Mouse (Mus musculus) heart, embryonic 12.5 days (tissue): ENCODE measurements around the gene Aox2. TPM values are rescaled to one million over a fixed set of nuclear protein-coding genes. Genes with fewer than 3 reads are reported as not detected.

Experiments used
- ATAC-seq: fragments of 200-750 bp; cut with Nextera tagmentation; 2 replicates; pipeline ENCODE4 v1.8.0; 2017; ENCODE audit warnings: moderate TSS enrichment, moderate library complexity; ENCODE audit not compliant: insufficient number of reproducible peaks, low FRiP score
- H3K27ac ChIP-seq: fragments of 300-500 bp; sonication (generic); 2 replicates; pipeline ENCODE4 v1.5.1; 2016; ENCODE audit warnings: mild to moderate bottlenecking, moderate library complexity; ENCODE audit not compliant: poor library complexity, severe bottlenecking
- H3K27me3 ChIP-seq: fragments of 300-500 bp; sonication (generic); replicated peaks from 2 replicates; pipeline ENCODE4 v1.6.1; 2016; ENCODE audit warnings: mild to moderate bottlenecking, moderate library complexity
- H3K36me3 ChIP-seq: fragments of 300-500 bp; sonication (generic); 2 replicates; pipeline ENCODE4 v1.6.1; 2016; ENCODE audit warnings: mild to moderate bottlenecking, moderate library complexity
- H3K4me1 ChIP-seq: fragments of 300-500 bp; sonication (generic); replicated peaks from 2 replicates; pipeline ENCODE4 v1.6.1; 2016; ENCODE audit warnings: mild to moderate bottlenecking
- H3K4me2 ChIP-seq: fragments of 300-500 bp; sonication (generic); 2 replicates; pipeline ENCODE4 v1.6.1; 2016; ENCODE audit warnings: mild to moderate bottlenecking, moderate library complexity
- H3K4me3 ChIP-seq: fragments of 300-500 bp; sonication (generic); 2 replicates; pipeline ENCODE4 v1.5.1; 2016; ENCODE audit warnings: mild to moderate bottlenecking
- H3K9ac ChIP-seq: fragments of 300-500 bp; sonication (generic); 2 replicates; pipeline ENCODE4 v1.6.1; 2016; ENCODE audit warnings: mild to moderate bottlenecking, moderate library complexity
- H3K9me3 ChIP-seq: fragments of 300-500 bp; sonication (generic); replicated peaks from 2 replicates; pipeline ENCODE4 v1.6.1; 2016; ENCODE audit warnings: mild to moderate bottlenecking, moderate library complexity
- WGBS: fragments of 180-500 bp; shearing (Covaris S2); methylation state at CpG from one replicate; pipeline ENCODE4 v1.1.7; 2016; 5-methylcytosine and 5-hydroxymethylcytosine counted together
- polyA plus RNA-seq: library from polyadenylated mRNA; unstranded; fragments of >200 nt; fragmentation: Nextera tagmentation; extraction: Ambion mirVana; gene quantifications from 2 replicates; pipeline ENCODE4 v1.2.1, GENCODE M21; 2016

Aox2 gene
- polyA plus RNA-seq, 1 experiment from 2014 or later, result not detected

- Histone ChIP-seq H3K36me3 (0 out of 2 replicates have a peak, but pooled peaks cover 4% of the 10 kb centered on the region), H3K27me3 (no peaks in the 10 kb centered on the region), H3K9ac (no peak overlapping the region), H3K9me3 (no peaks in the 10 kb centered on the region), H3K4me3 (no peak overlapping the region), H3K4me2 (no peak overlapping the region), H3K27ac (no peak overlapping the region), H3K4me1 (no peaks in the 10 kb centered on the region)
- no peak for ATAC-seq
- WGBS, result 73% methylated on average over 5 of the region's 5 CpGs
Observed at GRCm38 (mm10) chr1:58382586-58383281, 104.6 kb downstream of the Aox2 start.

GRCm38 (mm10) chr1:58391421-58392267, 113.5 kb downstream of the Aox2 start:
- 0 out of 2 replicates have a peak, but pooled peaks cover 2% of the 10 kb centered on the region for H3K9me3 ChIP-seq
- H3K27me3 ChIP-seq, result no peaks in the 10 kb centered on the region
- H3K27ac ChIP-seq, result peak overlapping the region; percentile 99
- H3K36me3 ChIP-seq, result peaks cover 24% of the 10 kb centered on the region
- H3K4me1 ChIP-seq, result peaks cover 11% of the 10 kb centered on the region
- peak overlapping the region; percentile 99 for H3K4me3 ChIP-seq
- 44% methylated on average over 19 of the region's 19 CpGs for WGBS
- ATAC-seq, result no peak
- peak overlapping the region; percentile 82 for H3K4me2 ChIP-seq
- H3K9ac ChIP-seq, result peak overlapping the region; percentile 98

GRCm38 (mm10) chr1:58392268-58392651, 114.1 kb downstream of the Aox2 start:
- 0 out of 2 replicates have a peak, but pooled peaks have one; percentile 2 for ATAC-seq
- Histone ChIP-seq H3K27ac (peak overlapping the region; percentile 99), H3K9me3 (0 out of 2 replicates have a peak, but pooled peaks cover 2% of the 10 kb centered on the region), H3K4me1 (peaks cover 11% of the 10 kb centered on the region), H3K9ac (peak overlapping the region; percentile 98), H3K4me2 (peak overlapping the region; percentile 82), H3K36me3 (peaks cover 26% of the 10 kb centered on the region), H3K27me3 (no peaks in the 10 kb centered on the region), H3K4me3 (peak overlapping the region; percentile 99)
- WGBS, result 0% methylated on average over 16 of the region's 16 CpGs

GRCm38 (mm10) chr1:58392652-58393283, 114.6 kb downstream of the Aox2 start, which contains the start of gene Bzw1:
Gene Bzw1, plus strand, starts transcription at chr1:58392898.
- WGBS, result under 1% methylated on average over 61 of the region's 61 CpGs
- no peaks in the 10 kb centered on the region for H3K27me3 ChIP-seq

GRCm38 (mm10) chr1:58393284-58394195, 115.4 kb downstream of the Aox2 start:
- peak; percentile 59 for ATAC-seq
- Histone ChIP-seq H3K27me3 (no peaks in the 10 kb centered on the region), H3K9me3 (0 out of 2 replicates have a peak, but pooled peaks cover 2% of the 10 kb centered on the region), H3K4me2 (peak overlapping the region; percentile 82), H3K36me3 (peaks cover 38% of the 10 kb centered on the region), H3K27ac (peak overlapping the region; percentile 99), H3K4me1 (peaks cover 11% of the 10 kb centered on the region), H3K4me3 (peak overlapping the region; percentile 99), H3K9ac (peak overlapping the region; percentile 98)
- under 1% methylated on average over 89 of the region's 90 CpGs for WGBS

More at GRCm38 (mm10) chr1:58392652-58393283, 114.6 kb downstream of the Aox2 start, which contains the start of gene Bzw1:
- H3K4me2 ChIP-seq, result peak within 1 kb of the TSS; percentile 82
- peak; percentile 97 for ATAC-seq
- peaks cover 30% of the 10 kb centered on the region for H3K36me3 ChIP-seq
- H3K4me3 ChIP-seq, result peak within 1 kb of the TSS; percentile 99
- peak within 1 kb of the TSS; percentile 98 for H3K9ac ChIP-seq
- peaks cover 11% of the 10 kb centered on the region for H3K4me1 ChIP-seq
- H3K27ac ChIP-seq, result peak within 1 kb of the TSS; percentile 99
- H3K9me3 ChIP-seq, result 0 out of 2 replicates have a peak, but pooled peaks cover 2% of the 10 kb centered on the region

- peaks cover 11% of the 10 kb centered on the region for H3K4me1 ChIP-seq
- H3K36me3 ChIP-seq, result peaks cover 51% of the 10 kb centered on the region
- 0 out of 2 replicates have a peak, but pooled peaks cover 2% of the 10 kb centered on the region for H3K9me3 ChIP-seq
- H3K4me2 ChIP-seq, result no peak overlapping the region
- WGBS, result 93% methylated on average over 3 of the region's 3 CpGs
- no peak overlapping the region for H3K27ac ChIP-seq
- no peaks in the 10 kb centered on the region for H3K27me3 ChIP-seq
- H3K4me3 ChIP-seq, result no peak overlapping the region
- H3K9ac ChIP-seq, result no peak overlapping the region
- ATAC-seq, result no peak
Observed at GRCm38 (mm10) chr1:58395341-58395740, 117.2 kb downstream of the Aox2 start.

- no peak for ATAC-seq
- 0 out of 2 replicates have a peak, but pooled peaks cover 2% of the 10 kb centered on the region for H3K9me3 ChIP-seq
- no peak overlapping the region for H3K27ac ChIP-seq
- H3K4me1 ChIP-seq, result peaks cover 10% of the 10 kb centered on the region
- H3K27me3 ChIP-seq, result no peaks in the 10 kb centered on the region
- H3K4me2 ChIP-seq, result no peak overlapping the region
- H3K4me3 ChIP-seq, result no peak overlapping the region
- WGBS, result 90% methylated on average over 1 of the region's 1 CpGs
- H3K9ac ChIP-seq, result no peak overlapping the region
- peaks cover 59% of the 10 kb centered on the region for H3K36me3 ChIP-seq
Observed at GRCm38 (mm10) chr1:58396179-58396578, 118.1 kb downstream of the Aox2 start.

- H3K4me2 ChIP-seq, result no peak overlapping the region
- H3K4me3 ChIP-seq, result no peak overlapping the region
- ATAC-seq, result no peak
- peaks cover 2% of the 10 kb centered on the region; the same call in 1 of the 2 replicates for H3K4me1 ChIP-seq
- H3K27me3 ChIP-seq, result no peaks in the 10 kb centered on the region
- peaks cover 73% of the 10 kb centered on the region for H3K36me3 ChIP-seq
- WGBS, result 88% methylated on average over 6 of the region's 6 CpGs
- H3K9ac ChIP-seq, result no peak overlapping the region
- no peak overlapping the region for H3K27ac ChIP-seq
- 0 out of 2 replicates have a peak, but pooled peaks cover 2% of the 10 kb centered on the region for H3K9me3 ChIP-seq
Observed at GRCm38 (mm10) chr1:58397731-58398130, 119.6 kb downstream of the Aox2 start.

GRCm38 (mm10) chr1:58401396-58401795, 123.3 kb downstream of the Aox2 start:
- no peak for ATAC-seq
- Histone ChIP-seq H3K36me3 (peaks cover 79% of the 10 kb centered on the region), H3K9ac (no peak overlapping the region), H3K27me3 (no peaks in the 10 kb centered on the region), H3K27ac (no peak overlapping the region), H3K4me1 (no peaks in the 10 kb centered on the region), H3K9me3 (no peaks in the 10 kb centered on the region), H3K4me3 (no peak overlapping the region), H3K4me2 (no peak overlapping the region)
- WGBS, result 91% methylated on average over 6 of the region's 6 CpGs

- Histone ChIP-seq H3K4me1 (no peaks in the 10 kb centered on the region), H3K27ac (no peak overlapping the region), H3K4me2 (no peak overlapping the region), H3K9me3 (no peaks in the 10 kb centered on the region), H3K9ac (no peak overlapping the region), H3K4me3 (no peak overlapping the region), H3K36me3 (peaks cover 71% of the 10 kb centered on the region), H3K27me3 (no peaks in the 10 kb centered on the region)
- 94% methylated on average over 5 of the region's 5 CpGs for WGBS
- ATAC-seq, result no peak
Observed at GRCm38 (mm10) chr1:58403745-58404144, 125.6 kb downstream of the Aox2 start.
